Mouse (Mus musculus): Measurements from ENCODE around the gene Fli1.

Fli1 gene

DNA sequence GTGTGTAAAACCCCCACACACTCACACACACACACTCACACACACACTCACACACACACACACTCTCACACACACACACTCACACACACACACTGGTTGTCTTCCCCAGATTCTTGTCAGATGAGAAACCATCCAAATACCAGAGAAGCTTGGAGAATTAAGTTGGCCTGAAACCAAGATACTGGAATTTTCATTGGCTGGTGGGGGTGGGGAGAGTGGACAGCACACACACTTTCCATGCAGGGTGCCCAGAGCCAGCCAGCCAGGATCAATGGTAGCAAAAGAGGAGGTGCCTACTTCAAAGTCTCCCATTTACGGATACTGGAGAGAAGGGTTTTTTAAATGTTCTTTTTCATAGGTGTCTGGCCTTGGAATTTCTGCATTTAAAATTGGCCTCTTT lies 74.3 kb downstream of the Fli1 start:
- DNase-seq (ENCODE audit: low read depth, low spot score), result no peak

GRCm38 (mm10) chr9:32467443-32467842 lies 75.2 kb downstream of the Fli1 start:
- DNase-seq (ENCODE audit: low read depth, low spot score), result no peak

DNA sequence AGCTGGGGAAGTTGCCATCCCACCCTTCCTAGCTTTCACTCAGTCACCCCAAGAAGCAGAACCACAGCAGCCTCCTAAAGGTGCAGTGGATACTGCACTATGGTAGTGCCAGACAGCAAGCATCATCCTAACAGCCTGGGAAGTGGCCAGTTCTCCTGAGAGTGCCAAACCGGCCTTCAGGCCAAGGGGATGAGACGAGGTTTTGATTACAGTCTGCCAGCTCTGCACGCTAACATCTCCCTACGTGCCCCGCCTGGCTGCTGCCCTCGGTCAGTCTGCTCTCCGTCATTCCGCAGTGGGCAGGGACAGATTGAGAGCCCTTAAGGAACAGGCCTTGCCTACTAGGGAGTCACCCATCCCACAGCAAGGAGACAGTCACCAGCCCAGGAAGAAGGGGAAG lies 75.8 kb downstream of the Fli1 start:
- no peak for DNase-seq (ENCODE audit: low read depth, low spot score)

- DNase-seq (ENCODE audit: low read depth, low spot score), result no peak
Measured at GRCm38 (mm10) chr9:32456707-32457106, 86.0 kb downstream of the Fli1 start.

DNA sequence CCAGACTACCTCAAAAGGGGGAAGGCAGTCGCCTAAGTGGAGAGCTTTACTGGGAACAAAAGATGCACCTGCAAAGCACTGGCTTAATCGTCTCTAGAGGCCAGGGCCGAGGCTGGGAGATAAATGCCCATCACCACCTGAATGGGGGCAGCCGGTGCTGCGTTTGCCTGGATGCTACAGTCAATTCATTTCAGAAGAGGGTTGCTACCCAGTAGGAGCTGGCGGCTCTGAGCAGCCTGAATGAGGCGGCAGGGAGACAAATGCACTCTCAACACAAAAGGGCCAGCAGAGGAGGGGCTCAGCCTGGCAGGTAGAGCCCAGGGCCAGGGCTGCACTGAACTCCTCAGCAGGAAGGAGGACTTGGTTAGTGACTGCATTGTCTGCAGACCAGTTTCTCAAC lies 92.5 kb downstream of the Fli1 start:
- no peak for DNase-seq (ENCODE audit: low read depth, low spot score)

GRCm38 (mm10) chr9:32448766-32449165 lies 93.9 kb downstream of the Fli1 start:
- DNase-seq (ENCODE audit: low read depth, low spot score), result no peak

GRCm38 (mm10) chr9:32445789-32446188 lies 96.9 kb downstream of the Fli1 start:
- DNase-seq (ENCODE audit: low read depth, low spot score), result no peak

DNA sequence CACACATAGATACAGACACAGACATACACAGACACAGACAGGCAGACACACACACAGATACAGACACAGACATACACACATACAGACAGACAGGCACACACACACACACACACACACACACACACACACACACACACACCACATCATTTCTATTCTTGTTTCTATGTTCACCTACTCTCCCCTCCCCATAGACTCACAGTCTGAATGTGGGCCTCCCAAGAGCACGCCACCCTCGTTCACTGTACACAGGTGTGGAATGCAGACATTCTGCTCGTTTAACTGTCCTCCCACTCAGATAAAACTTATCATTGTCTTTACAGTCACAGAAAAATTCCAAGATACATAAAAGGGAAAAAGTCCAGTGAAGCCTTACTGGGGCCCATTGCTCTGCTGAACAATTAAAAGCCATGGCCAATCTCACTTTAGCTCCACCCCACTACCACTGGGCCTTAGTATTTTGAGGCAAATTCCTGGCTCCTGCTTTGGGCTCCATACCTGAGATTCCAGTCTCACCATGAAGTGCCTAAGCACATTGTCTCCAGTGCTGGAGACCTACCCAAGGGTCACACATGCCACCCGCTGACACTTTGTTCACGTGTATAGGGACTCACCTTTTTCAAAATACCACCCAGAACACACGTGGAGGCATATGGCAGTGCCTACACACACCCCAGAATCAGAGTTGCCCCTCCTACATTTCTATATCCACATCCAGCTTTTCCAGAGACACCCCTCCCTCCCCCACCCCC lies 98.0 kb downstream of the Fli1 start:
- DNase-seq (ENCODE audit: low read depth, low spot score), result no peak

- DNase-seq (ENCODE audit: low read depth, low spot score), result peak; percentile 81
Measured at GRCm38 (mm10) chr9:32443817-32444216, 98.8 kb downstream of the Fli1 start.

DNA sequence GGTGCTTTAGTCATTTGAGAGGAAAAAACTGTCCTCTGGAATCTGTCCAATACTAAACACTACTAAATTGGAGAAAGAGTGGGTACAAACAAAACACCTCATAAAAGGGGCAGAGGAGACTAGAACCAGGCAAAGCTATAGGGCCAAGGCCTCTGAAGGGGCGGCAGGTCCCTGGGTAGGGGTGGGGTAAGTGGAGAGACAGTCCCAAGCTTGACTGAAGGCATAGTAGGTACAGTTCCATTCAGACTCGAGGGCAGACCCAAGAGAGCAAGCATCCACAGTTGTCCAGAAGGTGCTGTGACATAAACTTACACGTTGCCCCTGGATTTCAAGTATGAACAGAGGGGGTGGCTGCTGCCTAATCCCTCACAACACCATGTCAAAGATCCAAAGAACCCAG lies 99.5 kb downstream of the Fli1 start:
- DNase-seq (ENCODE audit: low read depth, low spot score), result no peak

DNA sequence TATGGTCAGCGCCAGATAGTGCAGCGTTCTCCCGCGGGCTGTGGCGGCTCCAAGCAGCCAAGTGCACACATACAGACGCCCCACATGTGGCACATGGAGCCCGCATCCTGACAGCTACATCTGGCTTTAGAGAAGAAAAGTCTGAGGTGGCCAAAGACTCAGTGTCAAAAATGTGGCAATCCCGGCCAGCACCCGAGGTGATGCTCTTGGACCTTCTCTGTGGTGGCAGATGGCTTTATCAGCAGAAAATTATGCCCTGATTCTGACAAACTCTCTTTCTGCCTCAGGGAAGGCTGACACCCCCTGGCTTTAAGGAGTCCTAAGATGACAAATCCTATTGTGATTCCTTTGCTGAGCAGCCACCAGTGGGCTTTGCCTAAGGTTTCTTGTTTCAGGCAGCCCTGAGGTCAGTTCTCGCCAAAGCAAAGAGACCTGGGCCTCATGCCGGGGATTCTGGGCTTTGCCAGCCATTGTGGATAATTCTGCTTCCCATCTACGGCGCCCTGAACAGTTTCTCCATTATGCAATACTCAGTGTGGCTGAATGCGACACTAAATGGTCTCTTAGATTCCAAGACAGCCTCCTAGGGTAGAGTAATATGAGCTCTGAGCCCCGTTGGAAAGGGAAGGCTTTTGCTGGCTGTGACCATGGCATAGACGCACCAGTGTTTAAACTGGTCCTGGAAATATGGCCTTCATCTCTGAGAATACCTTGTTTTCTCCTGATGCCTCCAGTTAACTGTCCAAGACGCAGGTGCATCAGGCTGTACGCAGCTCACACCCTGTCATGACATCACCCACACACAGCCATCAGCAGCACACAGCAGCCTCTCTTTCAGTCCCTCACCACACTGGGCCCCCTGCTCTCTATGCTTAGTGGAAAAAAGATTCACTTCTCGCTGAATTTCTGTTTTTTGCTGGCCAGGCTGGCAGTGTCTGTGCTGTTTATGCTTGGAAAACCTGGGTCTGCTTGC lies 108.1 kb downstream of the Fli1 start:
- DNase-seq (ENCODE audit: low read depth, low spot score), result no peak

DNA sequence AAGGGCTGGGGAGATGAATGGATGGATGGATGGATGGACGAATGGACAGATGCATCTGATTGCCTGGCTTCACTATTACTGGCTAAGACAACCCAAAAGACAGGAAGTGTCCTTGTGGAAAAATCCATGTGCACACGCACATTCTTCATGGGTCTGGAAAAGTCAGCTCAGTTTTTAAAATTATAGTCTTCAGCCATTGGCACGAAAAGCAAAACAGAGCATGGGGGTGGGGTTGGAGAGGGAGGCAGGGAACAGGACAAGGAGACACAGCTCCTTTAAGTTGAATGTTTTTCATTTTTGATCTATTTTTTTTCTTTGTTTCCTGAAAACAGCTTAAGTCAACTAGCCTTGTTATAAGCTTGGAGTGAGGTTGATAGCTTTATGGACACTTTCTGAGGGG lies 111.6 kb downstream of the Fli1 start:
- no peak for DNase-seq (ENCODE audit: low read depth, low spot score)

GRCm38 (mm10) chr9:32425321-32425720 lies 117.3 kb downstream of the Fli1 start:
- DNase-seq (ENCODE audit: low read depth, low spot score), result no peak

- DNase-seq (ENCODE audit: low read depth, low spot score), result no peak
Measured at GRCm38 (mm10) chr9:32420711-32421110, 122.0 kb downstream of the Fli1 start.

GRCm38 (mm10) chr9:32417466-32418116 lies 125.1 kb downstream of the Fli1 start:
- peak; percentile 14 for DNase-seq (ENCODE audit: low read depth, low spot score)

- DNase-seq (ENCODE audit: low read depth, low spot score), result no peak
Measured at GRCm38 (mm10) chr9:32415952-32416351, 126.7 kb downstream of the Fli1 start.

GRCm38 (mm10) chr9:32414956-32415355 lies 127.7 kb downstream of the Fli1 start:
- DNase-seq (ENCODE audit: low read depth, low spot score), result no peak

GRCm38 (mm10) chr9:32412836-32413580 lies 129.7 kb downstream of the Fli1 start:
- DNase-seq (ENCODE audit: low read depth, low spot score), result peak; percentile 18

- DNase-seq (ENCODE audit: low read depth, low spot score), result no peak
Measured at GRCm38 (mm10) chr9:32411507-32411906, 131.2 kb downstream of the Fli1 start.

GRCm38 (mm10) chr9:32410671-32411070 lies 132.0 kb downstream of the Fli1 start:
- DNase-seq (ENCODE audit: low read depth, low spot score), result no peak
